Mouse (Mus musculus) limb, embryonic 14.5 days (tissue): ENCODE measurements around the gene Fer1l5. TPM values are rescaled to one million over a fixed set of nuclear protein-coding genes. Genes with fewer than 3 reads are reported as not detected.
A peak's percentile ranks its signal among the peaks of the same experiment; 100 is the strongest.

Experiments
- ATAC-seq: fragments of 200-750 bp; cut with Nextera tagmentation; 2 replicates; pipeline ENCODE4 v1.8.0; 2017; ENCODE audit warnings: low read depth, moderate number of reproducible peaks, moderate TSS enrichment; ENCODE audit not compliant: low FRiP score
- DNase-seq: peaks from one replicate; pipeline ENCODE4 v3.0.0-alpha.2; 2015; ENCODE audit warnings: low spot score
- H3K27ac ChIP-seq: fragments of 300-500 bp; sonication (generic); replicated peaks from 2 replicates; pipeline ENCODE4 v1.5.1; 2014; ENCODE audit warnings: low read depth, mild to moderate bottlenecking, low read length, moderate library complexity, mixed read lengths
- H3K27me3 ChIP-seq: fragments of 300-500 bp; sonication (generic); 2 replicates; pipeline ENCODE4 v1.6.1; 2014; ENCODE audit warnings: low read length, mixed read lengths; ENCODE audit not compliant: control insufficient read depth, insufficient read depth
- H3K36me3 ChIP-seq: fragments of 300-500 bp; sonication (generic); 2 replicates; pipeline ENCODE4 v1.6.1; 2014; ENCODE audit warnings: mild to moderate bottlenecking, low read length, moderate library complexity, mixed read lengths; ENCODE audit not compliant: control insufficient read depth, insufficient read depth
- H3K4me1 ChIP-seq: fragments of 300-500 bp; sonication (generic); 2 replicates; pipeline ENCODE4 v1.6.1; 2014; ENCODE audit warnings: antibody characterized with exemption, low read length, mixed read lengths; ENCODE audit not compliant: control insufficient read depth, insufficient read depth
- H3K4me2 ChIP-seq: fragments of 300-500 bp; sonication (generic); replicated peaks from 2 replicates; pipeline ENCODE4 v1.6.1; 2014; ENCODE audit warnings: low read depth, mild to moderate bottlenecking, low read length, moderate library complexity; ENCODE audit not compliant: severe bottlenecking
- H3K4me3 ChIP-seq: fragments of 300-500 bp; sonication (generic); replicated peaks from 2 replicates; pipeline ENCODE4 v1.5.1; 2014; ENCODE audit warnings: low read length
- H3K9ac ChIP-seq: fragments of 300-500 bp; sonication (generic); 2 replicates; pipeline ENCODE4 v1.6.1; 2014; ENCODE audit warnings: mild to moderate bottlenecking, low read depth, low read length, moderate library complexity; ENCODE audit not compliant: severe bottlenecking
- H3K9me3 ChIP-seq: fragments of 300-500 bp; sonication (generic); 2 replicates; pipeline ENCODE4 v1.6.1; 2016; ENCODE audit warnings: low read length; ENCODE audit not compliant: control insufficient read depth
- POLR2A ChIP-seq: fragments of 200-500 bp; IDR thresholded peaks from 2 replicates; pipeline ENCODE4 v1.8.0; 2012; ENCODE audit warnings: inconsistent platforms, mild to moderate bottlenecking, moderate library complexity, borderline replicate concordance; ENCODE audit not compliant: insufficient read depth, insufficient read length; ENCODE audit errors: extremely low read depth
- WGBS: fragments of 180-500 bp; shearing (Covaris S2); extraction: QIAGEN DNeasy Blood & Tissue Kit; methylation state at CpG from one replicate; pipeline ENCODE4 v1.1.7; 2014; 5-methylcytosine and 5-hydroxymethylcytosine counted together
- polyA plus RNA-seq, 2 experiments: library from polyadenylated mRNA; depleted of rRNA in 1 of 2; stranded (reverse) in 1 of 2; unstranded in 1 of 2; fragments of >200 nt; fragmentation: Nextera tagmentation in 1 of 2; extraction: Ambion mirVana in 1 of 2; gene quantifications; 2 replicates each; pipeline versions ENCODE4 v1.2.1 to v1.2.3; 2012 to 2014

Gene Fer1l5
- polyA plus RNA-seq, 2 experiments: 0.03 to 0.50 TPM

DNA sequence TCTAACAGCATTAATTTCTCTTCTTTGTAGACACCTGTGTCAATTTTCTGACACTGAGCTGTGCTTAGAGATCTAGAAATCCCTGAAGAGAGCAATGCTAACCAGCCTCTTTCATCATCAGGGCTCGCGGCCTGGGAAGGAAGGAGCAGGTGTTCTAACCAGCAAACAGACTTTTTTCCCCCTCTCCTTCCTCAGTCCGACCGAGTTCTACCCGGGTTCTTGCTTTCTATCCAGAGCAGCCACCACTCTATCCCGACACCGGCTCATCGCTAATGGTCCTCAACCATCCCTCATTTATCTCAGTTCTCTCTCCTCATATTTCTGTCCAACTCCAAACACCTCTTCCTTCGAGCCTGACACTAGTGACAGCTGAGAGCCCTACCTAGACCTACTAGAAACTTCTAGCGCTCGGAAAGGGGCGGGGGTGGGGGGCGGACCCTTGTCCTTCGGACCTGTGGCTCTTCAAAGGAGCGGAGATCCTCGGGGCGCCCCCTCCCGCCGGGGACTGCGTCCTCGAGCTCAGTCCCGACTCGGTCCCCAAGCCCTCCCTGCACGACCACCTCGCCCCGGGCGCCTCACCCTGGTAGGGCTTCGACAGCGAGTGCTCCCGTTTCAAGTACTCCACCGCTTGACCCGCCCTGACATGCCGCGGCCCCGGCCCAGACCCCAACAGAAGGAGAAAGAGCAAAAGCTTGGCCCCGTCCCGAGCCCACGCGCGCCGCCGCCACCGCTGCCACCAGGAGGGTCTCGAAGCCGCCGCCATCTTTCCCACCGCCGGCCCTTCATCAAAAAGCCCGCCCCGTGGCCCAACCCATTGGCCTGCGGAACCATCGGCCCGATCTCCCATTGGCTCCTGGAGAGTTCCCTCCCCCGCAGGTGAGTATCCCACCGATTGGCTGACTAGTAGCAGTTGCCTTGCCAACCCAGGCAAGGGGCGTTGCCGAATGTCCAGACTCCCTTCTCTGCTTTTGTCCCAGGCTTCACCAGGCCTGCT is 72.7 kb downstream of the Fer1l5 start, which contains the start of gene Lman2l:
TSS of gene Lman2l (minus strand) at position 801 of the 994 bp plus-strand sequence.
- peak; percentile 57; the same call in 1 of the 2 replicates for TF ChIP-seq POLR2A
- Histone ChIP-seq H3K9me3 (no peaks in the 10 kb centered on the region), H3K4me3 (peak within 1 kb of the TSS; percentile 79), H3K27me3 (no peaks in the 10 kb centered on the region), H3K27ac (peak within 1 kb of the TSS; percentile 67), H3K9ac (peak within 1 kb of the TSS; percentile 68), H3K36me3 (peaks cover 22% of the 10 kb centered on the region; the same call in 1 of the 2 replicates), H3K4me2 (peak within 1 kb of the TSS; percentile 65), H3K4me1 (peaks cover 3% of the 10 kb centered on the region; the same call in 1 of the 2 replicates)
- peak; percentile 100 for ATAC-seq
- under 1% methylated on average over 50 of the region's 57 CpGs for WGBS
- peak; percentile 99 for DNase-seq

DNA sequence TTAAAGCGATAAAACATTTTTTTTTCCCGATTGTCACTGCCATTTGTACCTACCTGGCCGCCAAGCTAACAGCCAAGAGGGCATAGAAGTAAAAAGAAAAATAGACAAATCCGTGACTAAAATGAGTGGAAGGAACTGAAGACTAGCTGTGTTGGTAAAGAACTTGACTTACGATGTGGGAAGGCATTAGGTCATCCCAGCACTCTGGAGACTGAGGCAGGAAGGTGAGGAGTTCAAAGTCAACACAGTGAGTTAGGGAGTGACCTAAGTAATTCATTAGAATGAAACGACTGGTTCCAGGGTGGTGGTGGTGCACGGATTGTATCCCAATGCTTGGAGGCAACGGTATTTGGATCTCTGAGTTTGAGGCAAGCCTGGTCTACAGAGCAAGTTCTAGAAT is 73.4 kb downstream of the Fer1l5 start:
- Histone ChIP-seq H3K9ac (no peak overlapping the region), H3K27me3 (no peaks in the 10 kb centered on the region), H3K4me2 (no peak overlapping the region; the same call in 1 of the 2 replicates), H3K27ac (no peak overlapping the region; the same call in 1 of the 2 replicates), H3K4me3 (0 out of 2 replicates have a peak overlapping the region, but pooled peaks have one; percentile 79), H3K9me3 (no peaks in the 10 kb centered on the region), H3K4me1 (peaks cover 3% of the 10 kb centered on the region; the same call in 1 of the 2 replicates), H3K36me3 (peaks cover 18% of the 10 kb centered on the region; the same call in 1 of the 2 replicates)
- 41% methylated on average over 8 of the region's 8 CpGs for WGBS
- TF ChIP-seq POLR2A: no peak
- DNase-seq (no peak), ATAC-seq (no peak)

DNA sequence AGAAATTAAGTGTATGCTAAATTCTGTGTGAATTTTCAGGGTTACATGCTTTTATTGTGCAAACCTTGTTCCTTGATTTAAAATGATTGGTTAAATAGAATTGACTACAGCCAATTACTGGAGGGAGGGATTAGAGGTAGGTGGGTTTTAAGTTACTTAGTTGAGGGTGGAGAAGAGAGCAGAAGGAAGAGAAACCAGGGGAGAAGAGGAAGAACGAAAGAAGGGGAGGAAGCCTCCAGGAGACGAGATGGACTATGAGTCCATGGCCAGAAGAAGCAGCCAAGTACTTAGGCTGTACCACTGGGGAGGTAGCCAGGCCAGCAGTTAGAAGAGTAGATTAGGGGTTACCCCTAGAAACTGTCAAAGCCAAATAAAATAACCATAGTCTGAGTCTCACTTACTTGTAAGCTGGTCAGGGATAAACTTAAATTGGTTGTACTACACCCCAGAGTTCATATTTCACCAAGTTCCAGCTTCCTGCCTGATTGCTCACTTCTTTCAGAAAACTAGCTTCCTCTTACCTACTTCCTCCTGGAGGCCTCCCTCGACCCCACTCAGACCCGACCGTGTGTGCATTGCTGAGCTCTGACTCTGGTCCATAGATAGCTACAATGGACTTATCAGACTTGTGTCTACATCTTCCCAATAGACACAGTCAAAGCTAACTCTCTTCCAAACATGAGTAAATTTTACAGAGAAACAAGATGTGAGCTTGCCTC is 74.2 kb downstream of the Fer1l5 start:
- H3K9me3 ChIP-seq: no peaks in the 10 kb centered on the region
- no peak overlapping the region for H3K4me3 ChIP-seq
- H3K36me3 ChIP-seq: peaks cover 12% of the 10 kb centered on the region; the same call in 1 of the 2 replicates
- no peak for ATAC-seq
- no peak overlapping the region for H3K9ac ChIP-seq
- H3K4me2 ChIP-seq: no peak overlapping the region
- no peaks in the 10 kb centered on the region for H3K27me3 ChIP-seq
- no peak for TF ChIP-seq POLR2A
- 85% methylated on average over 5 of the region's 5 CpGs for WGBS
- no peak for DNase-seq
- peaks cover 3% of the 10 kb centered on the region; the same call in 1 of the 2 replicates for H3K4me1 ChIP-seq
- no peak overlapping the region for H3K27ac ChIP-seq

DNA sequence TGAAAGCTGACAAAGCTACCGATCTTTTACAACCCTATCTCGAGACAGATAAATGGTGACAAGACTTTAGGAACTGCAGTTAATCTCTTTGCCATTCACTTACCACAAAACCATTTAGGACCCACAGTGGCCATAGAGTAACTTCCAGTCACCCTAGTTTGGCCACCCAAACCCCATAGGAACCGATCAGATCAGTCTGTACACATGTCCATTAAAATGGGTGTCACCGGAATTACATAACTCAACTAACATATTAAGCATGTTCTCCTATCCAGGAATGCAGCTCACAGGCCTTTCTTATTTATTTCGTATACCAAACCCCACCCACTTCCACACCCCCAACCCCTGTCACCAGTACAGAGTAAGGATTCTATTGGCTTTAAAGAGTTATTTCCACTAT is 74.8 kb downstream of the Fer1l5 start:
- no peak overlapping the region for H3K4me3 ChIP-seq
- peaks cover 3% of the 10 kb centered on the region; the same call in 1 of the 2 replicates for H3K4me1 ChIP-seq
- no peak overlapping the region for H3K27ac ChIP-seq
- no peak overlapping the region for H3K4me2 ChIP-seq
- peaks cover 8% of the 10 kb centered on the region; the same call in 1 of the 2 replicates for H3K36me3 ChIP-seq
- H3K27me3 ChIP-seq: no peaks in the 10 kb centered on the region
- no peak for TF ChIP-seq POLR2A
- no peak overlapping the region for H3K9ac ChIP-seq
- DNase-seq: no peak
- ATAC-seq: no peak
- WGBS: 82% methylated on average over 5 of the region's 5 CpGs
- no peaks in the 10 kb centered on the region for H3K9me3 ChIP-seq
